Mouse (Mus musculus) lung, postnatal 10 days (tissue): ENCODE data around the gene Mnt.

Experiments used
- DNase-seq: peaks from one replicate; pipeline ENCODE4 v3.0.0; 2021

The Mnt gene

GRCm38 (mm10) chr11:74850998-74851661, 20.4 kb downstream of the Mnt start:
- DNase-seq = no peak

- no peak for DNase-seq
These were observed 27.0 kb downstream of the Mnt start for GRCm38 (mm10) chr11:74857756-74858155.

- no peak for DNase-seq
These were observed 31.4 kb downstream of the Mnt start for GRCm38 (mm10) chr11:74862129-74862528.

- DNase-seq = peak; percentile 50
These were observed 32.8 kb downstream of the Mnt start for GRCm38 (mm10) chr11:74863471-74863870.

GRCm38 (mm10) chr11:74864421-74864820, 33.7 kb downstream of the Mnt start:
- no peak for DNase-seq

- DNase-seq = no peak
These were observed 34.5 kb downstream of the Mnt start for GRCm38 (mm10) chr11:74865252-74865651.

GRCm38 (mm10) chr11:74866640-74867039, 35.9 kb downstream of the Mnt start:
- DNase-seq = peak; percentile 89

GRCm38 (mm10) chr11:74867181-74867580, 36.5 kb downstream of the Mnt start:
- no peak for DNase-seq

- DNase-seq = no peak
These were observed 37.5 kb downstream of the Mnt start for GRCm38 (mm10) chr11:74868046-74868760.

GRCm38 (mm10) chr11:74869603-74870002, 38.9 kb downstream of the Mnt start:
- no peak for DNase-seq

- peak; percentile 31 for DNase-seq
These were observed 39.8 kb downstream of the Mnt start for GRCm38 (mm10) chr11:74870544-74870943.

GRCm38 (mm10) chr11:74870991-74871622, 40.4 kb downstream of the Mnt start:
- DNase-seq = peak; percentile 36

- DNase-seq = no peak
These were observed 43.9 kb downstream of the Mnt start for GRCm38 (mm10) chr11:74874630-74875029.

GRCm38 (mm10) chr11:74876801-74877200, 46.1 kb downstream of the Mnt start:
- DNase-seq = peak; percentile 77

- no peak for DNase-seq
These were observed 50.3 kb downstream of the Mnt start for GRCm38 (mm10) chr11:74880999-74881398.

GRCm38 (mm10) chr11:74881979-74882378, 51.3 kb downstream of the Mnt start:
- no peak for DNase-seq

GRCm38 (mm10) chr11:74883098-74883497, 52.4 kb downstream of the Mnt start:
- DNase-seq = no peak

- DNase-seq = no peak
These were observed 63.9 kb downstream of the Mnt start for GRCm38 (mm10) chr11:74894619-74895018.
